Mouse (Mus musculus) T-helper 17 cell (primary cell): Measurements from ENCODE around the gene Ylpm1.

ENCODE experiments used
- in situ Hi-C, 2 experiments: fragments of 300-600 bp; cut with MboI, MseI; formaldehyde crosslinking; loops; 1 replicate in 1 of 2; 2 replicates in 1 of 2; pipeline ENCODE4 v1.15.1; 2025; ENCODE audit warnings: high pct_unique_total_duplicates in 2 of 2

Gene Ylpm1

DNA sequence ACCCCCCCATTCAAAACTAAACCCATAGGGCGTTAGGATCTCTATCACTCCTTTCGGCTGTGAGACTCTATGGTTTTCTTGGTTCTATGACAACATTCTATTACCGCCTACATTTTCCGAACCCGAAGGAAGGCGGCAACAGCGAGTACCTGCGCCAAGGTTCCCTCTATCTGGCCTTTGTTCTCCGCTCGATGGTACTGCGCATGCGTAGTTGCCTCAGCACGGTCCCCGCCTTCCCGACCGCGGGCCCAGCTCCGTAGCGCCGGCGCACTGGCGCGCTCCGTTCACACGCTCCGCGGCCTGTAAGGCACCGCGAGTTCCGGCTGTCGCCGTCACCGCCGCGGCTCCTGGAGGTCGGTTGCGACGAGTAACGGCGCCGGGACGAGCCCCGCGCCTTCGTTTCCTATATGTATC is at the start of gene Ylpm1:
Ylpm1 (plus strand) TSS at position 239 of the 414 bp plus-strand sequence.
- in situ Hi-C loops = no loop called here

GRCm38 (mm10) chr12:84947894-84948583 is 48.1 kb upstream of the Ylpm1 start:
- in situ Hi-C loops = no loop called here

- in situ Hi-C loops = no loop called here
Measured at GRCm38 (mm10) chr12:84948584-84949285, 47.4 kb upstream of the Ylpm1 start.

DNA sequence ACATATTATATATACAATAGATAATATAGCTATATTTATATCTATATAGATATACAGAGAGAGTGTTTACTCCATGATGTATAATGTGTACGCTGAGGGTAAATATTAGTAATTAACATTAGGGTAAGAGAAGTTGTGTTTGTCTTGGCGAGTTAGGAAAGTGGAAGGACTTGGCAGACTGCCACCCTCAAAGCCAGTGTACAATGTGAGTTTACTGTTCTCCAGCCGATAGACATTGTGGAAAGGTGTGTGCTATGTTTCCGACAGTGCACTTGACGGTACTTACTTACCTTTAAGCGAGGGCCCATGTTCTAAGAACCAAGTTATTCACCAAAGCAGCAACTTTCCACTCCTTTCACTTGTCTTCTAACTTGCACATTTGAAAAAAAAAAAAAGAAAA is 45.4 kb upstream of the Ylpm1 start:
- in situ Hi-C loops = no loop called here

DNA sequence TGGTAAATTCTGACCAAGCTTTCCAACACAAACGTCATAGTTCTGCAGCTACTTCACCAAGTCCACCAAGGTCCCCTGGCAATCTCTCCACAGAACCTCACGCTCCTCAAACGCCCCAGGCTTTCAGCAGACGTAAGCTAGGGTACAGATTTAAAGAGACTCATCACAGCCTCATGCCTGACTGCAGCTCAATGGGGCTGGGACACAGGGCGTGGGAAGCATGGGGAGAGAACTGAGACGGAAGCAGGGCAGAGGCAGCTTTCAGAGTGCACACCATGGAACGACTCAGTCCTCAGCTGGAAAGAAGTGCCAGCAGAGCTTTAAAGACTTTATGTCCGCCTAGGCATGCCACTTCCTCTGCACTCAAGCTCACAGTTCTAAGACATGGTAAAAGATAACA is 44.6 kb upstream of the Ylpm1 start:
- in situ Hi-C loops = no loop called here

DNA sequence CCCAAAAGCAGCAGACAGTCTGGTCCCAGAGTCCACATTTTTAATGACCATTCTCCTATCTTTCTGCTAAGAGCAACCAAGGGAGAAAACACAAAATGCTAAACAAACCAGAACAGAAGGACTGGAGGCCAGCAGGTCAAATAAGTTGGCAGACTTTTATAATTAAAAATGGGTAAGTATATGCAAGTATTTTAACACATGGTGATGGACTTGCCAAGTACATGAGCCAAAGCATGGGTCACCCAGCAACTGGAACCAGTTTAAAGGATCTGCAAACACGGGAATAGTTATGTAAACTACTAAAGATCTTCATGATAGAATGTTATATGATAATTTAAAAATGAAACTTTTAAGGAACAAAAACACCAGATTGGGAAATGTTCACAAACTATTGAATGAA is 43.8 kb upstream of the Ylpm1 start:
- in situ Hi-C loops = no loop called here

- in situ Hi-C loops = no loop called here
Measured at GRCm38 (mm10) chr12:84956317-84956716, 39.8 kb upstream of the Ylpm1 start.

DNA sequence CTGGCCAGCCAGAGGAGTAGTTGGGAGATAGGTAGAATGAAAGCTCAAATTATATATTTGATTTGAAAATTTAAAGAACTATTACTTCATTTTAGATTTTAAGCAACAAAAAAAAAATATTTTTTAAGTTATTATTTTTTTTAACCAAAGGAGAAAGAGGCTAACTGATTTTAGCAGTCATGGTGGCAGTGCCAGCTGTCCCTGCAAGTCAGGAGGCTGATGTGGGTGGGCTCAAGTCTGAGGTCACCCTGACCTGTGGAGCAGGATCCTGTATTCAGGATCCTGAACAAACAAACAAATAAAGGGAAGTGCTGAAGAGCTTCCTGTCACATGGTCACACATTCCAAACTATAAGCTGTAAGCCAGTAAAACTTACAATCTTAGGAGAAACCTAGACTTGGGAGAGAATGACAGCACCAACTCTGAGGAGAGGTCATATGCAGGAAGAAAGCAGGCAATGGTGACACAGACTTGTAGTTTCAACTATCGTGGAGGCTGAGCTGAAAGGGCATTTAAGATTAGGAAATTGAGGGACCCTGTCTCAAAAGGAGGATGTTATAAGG is 37.2 kb upstream of the Ylpm1 start:
- in situ Hi-C loops = no loop called here

GRCm38 (mm10) chr12:84962606-84963005 is 33.5 kb upstream of the Ylpm1 start:
- in situ Hi-C loops = loop anchor here in 1 of 2 experiments (10.0 kb wide), 1 partner anchor 482 kb away; no protein-coding TSS in a partner anchor

DNA sequence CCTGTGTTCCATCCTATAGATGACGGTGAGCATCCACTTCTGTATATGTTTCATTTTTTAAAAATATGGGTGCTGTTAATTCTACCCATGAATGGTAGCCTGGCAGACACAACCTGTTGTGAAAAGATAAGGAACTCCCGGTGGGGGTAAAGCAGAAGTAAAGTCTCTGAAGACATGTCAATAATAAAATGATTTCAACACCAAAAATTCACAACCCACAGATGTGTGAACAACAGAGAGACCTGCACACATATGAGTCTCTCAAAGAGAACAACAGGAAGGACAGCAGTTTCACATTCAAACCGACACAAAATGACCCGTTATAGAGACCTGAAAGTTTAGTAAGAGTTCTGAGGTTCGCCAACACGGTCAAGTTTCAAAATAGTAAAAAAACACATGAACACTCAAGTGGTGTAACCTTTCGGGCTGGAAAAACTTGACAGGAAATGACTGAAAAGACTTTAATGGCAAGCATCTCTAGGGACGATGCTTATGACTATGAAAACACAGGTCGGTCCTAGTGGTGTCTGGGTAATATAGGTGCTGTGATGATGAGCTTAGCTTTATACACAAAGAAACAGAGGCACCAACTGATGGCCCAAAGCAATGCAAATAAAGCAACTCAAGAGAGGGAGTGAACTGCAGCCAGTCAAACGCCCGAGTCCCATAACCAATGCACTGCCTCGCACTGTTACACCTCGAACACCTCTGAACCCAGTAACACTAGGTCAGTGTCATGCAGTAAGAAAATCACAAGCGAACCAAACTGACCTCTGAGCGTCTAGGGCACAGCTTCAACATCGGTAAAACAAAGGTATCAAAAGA is 27.1 kb upstream of the Ylpm1 start:
- in situ Hi-C loops = loop anchor here in 1 of 2 experiments (10.0 kb wide), 1 partner anchor 476 kb away; no protein-coding TSS in a partner anchor

DNA sequence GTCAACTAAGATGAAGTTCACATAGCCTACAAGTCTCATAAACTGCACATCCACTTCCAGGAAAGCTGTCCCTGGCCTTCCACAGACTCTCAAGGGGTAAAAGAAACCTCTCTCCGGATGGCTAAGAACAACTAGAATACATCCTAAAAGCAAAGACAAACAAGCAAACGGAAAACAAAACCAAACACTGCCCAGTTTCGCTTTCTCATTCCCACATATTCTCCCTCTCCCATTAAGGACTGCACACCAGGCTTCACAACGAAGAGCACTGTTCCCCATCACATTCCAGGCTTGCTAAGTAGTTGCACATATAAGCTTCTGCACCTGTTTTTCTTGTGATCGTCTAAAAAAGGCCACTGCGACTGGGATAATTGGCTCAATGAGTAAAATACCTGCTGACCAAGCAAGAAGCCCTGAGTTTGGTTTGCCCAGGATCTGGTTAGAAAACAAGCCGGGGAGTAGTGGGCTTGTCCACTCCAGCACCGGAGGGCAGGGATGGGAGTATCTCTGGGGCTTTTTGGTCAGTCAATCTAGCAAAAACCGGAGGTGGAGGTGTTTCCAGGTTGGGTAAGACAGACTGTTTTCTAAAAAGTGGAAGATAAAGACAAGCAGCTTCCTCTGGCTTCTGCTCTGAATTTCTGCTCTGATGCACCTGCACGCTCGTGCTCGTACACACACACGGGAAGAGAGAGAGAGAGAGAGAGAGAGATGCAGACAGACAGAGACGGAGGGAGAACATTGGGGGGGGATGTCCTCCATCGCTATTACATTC is 26.3 kb upstream of the Ylpm1 start:
- in situ Hi-C loops = loop anchor here in 1 of 2 experiments (10.0 kb wide), 1 partner anchor 475 kb away; no protein-coding TSS in a partner anchor

- in situ Hi-C loops = no loop called here
Measured at GRCm38 (mm10) chr12:84970428-84971096, 25.6 kb upstream of the Ylpm1 start, which contains the start of the genes Fcf1 and Arel1. Fcf1 (plus strand) TSS chr12:84970897. Arel1 (minus strand) TSS chr12:84970900.

GRCm38 (mm10) chr12:84979264-84979862 is 16.8 kb upstream of the Ylpm1 start:
- in situ Hi-C loops = no loop called here

- in situ Hi-C loops = no loop called here
Measured at GRCm38 (mm10) chr12:84989456-84989855, 6.7 kb upstream of the Ylpm1 start.

- in situ Hi-C loops = no loop called here
Measured at GRCm38 (mm10) chr12:84995112-84995761, 884 bp upstream of the Ylpm1 start.

DNA sequence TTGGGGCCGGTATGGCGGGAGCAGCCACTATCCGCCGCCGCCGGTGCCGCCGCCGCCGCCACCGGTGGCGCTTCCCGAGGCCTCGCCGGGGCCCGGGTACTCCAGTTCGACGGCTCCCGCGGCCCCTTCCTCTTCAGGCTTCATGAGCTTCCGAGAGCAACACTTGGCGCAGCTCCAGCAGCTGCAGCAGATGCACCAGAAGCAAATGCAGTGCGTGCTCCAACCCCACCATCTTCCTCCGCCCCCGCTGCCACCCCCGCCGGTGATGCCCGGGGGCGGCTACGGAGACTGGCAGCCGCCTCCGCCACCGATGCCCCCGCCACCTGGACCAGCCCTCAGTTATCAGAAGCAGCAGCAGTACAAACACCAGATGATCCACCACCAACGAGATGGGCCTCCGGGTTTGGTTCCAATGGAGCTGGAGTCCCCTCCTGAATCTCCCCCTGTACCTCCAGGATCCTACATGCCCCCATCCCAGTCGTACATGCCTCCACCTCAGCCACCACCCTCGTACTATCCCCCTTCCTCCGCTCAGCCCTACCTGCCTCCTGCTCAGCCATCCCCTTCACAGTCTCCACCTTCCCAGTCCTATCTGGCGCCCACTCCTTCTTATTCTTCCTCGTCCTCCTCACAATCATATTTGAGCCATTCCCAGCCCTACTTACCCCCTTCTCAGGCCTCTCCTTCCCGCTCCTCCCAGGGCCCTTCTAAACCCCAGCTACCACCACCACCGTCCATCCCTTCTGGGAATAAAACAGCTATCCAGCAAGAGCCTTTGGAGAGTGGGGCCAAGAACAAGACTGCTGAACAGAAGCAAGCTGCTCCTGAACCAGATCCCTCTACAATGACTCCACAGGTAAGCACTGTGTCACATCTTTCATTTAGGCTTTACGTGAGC is 629 bp downstream of the Ylpm1 start:
- in situ Hi-C loops = no loop called here

GRCm38 (mm10) chr12:84999053-84999452 is 2.9 kb downstream of the Ylpm1 start:
- in situ Hi-C loops = no loop called here

DNA sequence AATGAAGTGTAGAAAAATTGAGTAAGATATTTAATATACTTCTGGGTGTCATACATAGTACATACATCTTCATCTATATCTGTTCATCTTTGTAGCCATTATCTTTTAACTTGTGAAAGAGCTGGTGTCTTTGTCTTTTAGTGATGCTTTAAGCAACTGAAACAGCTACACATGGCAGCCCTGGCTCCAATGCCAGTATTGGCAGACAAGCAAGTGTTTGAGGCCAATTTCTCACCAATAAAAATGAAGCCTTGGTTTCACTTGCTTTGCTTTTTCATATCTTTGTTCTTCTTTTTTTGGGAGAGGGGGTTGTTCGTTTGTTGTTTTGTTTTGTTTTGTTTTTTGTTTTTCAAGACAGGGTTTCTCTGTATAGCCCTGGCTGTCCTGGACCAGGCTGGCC is 10.1 kb downstream of the Ylpm1 start:
- in situ Hi-C loops = no loop called here
